Mouse (Mus musculus) lung, postnatal 10 days (tissue): ENCODE data around the gene Inpp4b.

ENCODE experiments used
- DNase-seq: peaks from one replicate; pipeline ENCODE4 v3.0.0; 2021

The Inpp4b gene

DNA sequence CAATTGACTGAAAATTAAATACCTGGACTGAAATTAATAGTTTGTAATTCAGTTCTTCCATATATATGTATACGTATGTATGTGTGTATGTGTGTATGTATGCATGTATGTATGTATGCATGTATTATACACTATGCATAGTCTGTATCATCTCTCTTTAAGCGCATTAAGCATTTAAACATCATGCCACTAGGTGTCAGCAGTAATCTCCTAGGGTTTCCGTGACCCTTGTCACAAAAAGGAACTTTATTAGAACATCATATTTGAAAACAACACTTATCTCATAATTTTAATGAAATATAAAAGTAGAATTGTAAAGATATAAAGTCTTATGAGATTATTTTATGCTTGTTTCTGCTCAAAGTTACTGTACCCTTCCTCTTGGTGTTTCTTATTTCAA is 136.3 kb downstream of the Inpp4b start:
- DNase-seq: peak; percentile 32

DNA sequence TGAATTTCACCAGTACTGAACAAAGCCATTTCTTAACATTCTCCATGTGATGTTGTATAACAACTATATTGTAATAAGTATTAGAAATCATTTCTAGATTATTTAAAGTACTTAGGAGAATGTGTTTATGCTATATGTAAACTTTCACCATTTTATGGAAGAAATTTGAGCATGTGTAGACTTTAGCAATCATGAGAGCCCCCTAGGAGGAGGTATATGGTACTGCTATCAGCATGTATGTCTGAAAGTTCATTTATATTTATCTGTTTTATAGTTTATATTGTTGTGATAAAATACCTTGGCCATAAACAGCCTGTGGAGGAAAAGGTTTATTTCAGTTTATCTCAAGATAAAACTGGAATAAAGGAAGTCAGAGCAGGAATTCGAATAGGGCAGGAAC is 141.5 kb downstream of the Inpp4b start:
- no peak for DNase-seq

DNA sequence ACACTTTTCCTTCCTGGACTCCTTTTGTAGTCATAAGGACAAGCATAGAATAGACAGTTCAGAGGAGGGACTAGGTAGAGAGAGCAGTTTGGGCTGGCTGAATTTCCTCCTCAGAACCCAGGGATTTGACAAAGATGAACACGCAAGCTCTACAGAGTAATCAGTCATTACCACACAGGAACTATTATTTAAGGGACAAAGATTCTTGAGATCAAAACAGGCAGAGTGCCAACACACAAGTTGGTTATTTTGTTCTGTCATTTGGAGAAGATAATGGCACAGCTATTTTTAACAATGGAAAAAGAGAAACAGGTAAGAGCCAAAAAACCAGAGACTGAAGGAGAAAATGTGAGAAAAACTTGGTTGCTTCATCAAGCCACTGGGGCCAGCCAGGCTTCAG is 143.3 kb downstream of the Inpp4b start:
- no peak for DNase-seq

DNA sequence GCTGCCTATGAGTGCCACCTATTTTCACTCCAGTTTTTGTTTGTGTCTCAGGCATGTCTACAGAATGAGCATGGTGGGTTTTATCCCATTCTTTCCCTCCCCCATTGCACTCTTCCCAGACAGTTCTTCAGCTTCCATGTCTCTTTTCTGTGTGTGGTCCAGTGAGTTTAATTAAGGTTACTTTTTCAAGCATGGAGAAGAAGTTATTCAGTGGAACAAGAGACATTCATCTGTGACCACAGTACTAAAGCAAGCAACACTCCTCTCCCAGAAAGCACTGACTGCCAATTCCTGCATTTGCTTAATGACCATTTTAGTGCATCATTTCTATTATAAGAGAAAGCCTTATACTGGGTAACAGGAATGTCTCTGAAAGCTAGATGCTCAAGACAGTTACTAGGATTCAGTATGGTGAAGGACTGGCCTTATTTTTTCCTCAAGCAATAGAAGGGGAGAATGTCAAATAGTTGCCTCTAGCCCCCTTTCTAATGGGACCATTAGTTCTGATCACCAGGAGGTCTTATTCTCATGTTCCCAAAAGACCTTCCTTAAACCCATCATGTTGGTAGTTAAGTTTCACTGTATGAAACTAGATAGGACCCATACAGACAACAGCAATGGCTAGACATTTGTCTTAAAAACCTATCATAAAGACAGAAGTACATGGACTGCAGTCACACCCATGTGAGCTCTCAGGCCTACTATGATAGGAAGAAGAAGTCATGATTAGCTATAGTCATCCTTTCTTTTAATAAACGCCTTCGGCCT is 147.7 kb downstream of the Inpp4b start:
- no peak for DNase-seq

DNA sequence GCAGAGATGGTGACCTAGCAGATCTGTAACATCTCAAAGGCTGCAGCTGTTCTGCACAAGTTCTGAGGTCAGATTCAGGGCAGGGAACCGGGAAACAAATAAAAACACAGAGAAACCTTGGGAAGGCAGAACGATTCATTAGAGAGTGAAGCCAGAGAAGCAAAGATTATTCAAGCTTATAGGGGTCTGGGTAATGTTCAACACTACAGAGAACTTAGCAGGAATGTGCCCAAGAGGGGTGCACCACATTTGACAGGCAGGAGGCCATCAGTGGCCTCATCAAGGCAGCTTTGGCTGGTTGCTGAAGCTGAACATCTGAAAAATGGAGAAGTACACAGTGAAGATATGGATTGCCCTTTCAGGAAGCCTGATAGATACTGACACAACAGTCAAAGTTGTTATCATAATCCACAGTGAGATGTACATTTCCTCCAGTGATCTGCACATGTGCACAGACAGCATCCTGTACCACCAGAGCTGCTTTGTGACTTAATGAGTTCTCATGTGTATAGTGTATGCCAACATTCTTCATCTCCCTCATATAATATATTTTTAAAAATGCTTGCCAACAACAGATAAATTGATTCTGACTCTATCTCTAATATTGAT is 148.8 kb downstream of the Inpp4b start:
- DNase-seq: no peak

DNA sequence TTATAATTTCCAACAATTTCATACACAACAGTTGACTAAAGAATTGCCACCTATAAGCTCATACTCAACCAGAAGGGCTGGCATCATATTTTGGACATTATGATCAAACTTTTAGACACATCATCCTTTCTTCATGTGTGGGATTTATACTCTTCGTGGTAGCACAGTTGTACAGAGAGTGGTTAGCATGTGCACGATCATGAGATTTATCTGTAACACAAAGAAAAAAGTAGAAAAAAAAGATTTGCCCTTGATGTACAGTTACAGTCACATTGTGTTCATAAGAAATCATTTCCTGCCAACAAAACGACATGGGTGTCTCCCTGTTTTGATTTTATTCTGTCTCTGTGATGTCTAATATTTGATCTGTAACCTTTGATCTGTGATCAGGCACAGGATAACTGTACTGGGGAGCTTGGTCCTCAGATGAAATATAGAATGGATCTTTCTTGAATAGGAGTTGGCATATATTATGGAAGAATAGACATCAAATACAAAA is 149.4 kb downstream of the Inpp4b start:
- DNase-seq: no peak

DNA sequence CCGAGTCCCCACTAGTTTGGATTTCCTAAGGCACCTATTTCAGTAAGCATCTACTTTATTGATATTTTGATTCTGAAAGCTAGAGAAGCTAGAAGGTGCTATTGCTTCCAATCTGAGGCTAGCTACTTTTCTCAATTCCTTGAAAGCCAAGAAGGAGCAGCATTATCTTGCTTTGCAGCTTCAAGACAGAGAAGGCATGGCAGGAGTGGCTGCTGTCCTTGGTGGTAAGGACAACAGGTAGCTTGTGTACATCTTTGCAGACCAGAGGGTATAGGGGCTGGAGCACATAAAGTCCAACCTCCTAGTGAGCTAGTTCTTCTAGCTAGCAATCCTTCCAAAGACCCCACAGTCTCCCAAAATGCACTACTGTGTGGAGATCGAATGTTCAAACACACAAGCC is 152.5 kb downstream of the Inpp4b start:
- no peak for DNase-seq

DNA sequence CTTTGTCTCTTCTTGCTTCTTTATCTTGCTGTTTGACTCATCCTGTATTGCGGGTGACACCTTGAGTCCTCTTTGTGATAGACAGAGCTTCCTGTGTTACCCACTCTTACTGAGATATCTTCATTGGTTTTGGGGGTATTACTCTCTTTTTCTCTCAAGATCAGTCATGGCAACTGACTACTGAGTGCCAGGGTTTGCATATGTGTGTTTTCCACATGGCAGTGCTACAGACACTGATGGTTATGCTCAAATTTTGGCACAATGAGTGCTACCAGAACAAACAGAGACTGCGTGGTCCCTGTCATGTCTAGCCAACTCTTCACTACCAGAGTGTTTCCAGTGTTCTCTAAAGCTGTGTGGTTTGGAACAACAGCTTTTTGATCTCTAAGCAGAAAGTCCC is 155.3 kb downstream of the Inpp4b start:
- no peak for DNase-seq

DNA sequence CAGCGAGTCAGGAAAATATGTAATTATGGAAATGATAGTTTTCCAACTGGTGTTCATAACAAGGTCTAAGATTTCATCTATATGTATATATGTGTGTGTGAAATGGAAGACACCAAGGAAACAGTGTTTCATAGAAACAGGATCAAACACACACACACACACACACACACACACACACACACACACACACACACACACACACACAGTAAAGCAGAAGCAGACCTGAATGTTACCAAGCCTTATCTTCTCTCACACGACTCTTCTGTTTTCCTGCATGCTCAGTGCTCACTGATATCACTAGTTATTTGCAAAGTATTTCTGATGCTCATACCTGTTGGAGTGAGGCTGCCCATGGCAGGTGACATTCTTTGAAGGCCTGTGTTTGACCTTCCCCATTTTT is 159.9 kb downstream of the Inpp4b start:
- no peak for DNase-seq

DNA sequence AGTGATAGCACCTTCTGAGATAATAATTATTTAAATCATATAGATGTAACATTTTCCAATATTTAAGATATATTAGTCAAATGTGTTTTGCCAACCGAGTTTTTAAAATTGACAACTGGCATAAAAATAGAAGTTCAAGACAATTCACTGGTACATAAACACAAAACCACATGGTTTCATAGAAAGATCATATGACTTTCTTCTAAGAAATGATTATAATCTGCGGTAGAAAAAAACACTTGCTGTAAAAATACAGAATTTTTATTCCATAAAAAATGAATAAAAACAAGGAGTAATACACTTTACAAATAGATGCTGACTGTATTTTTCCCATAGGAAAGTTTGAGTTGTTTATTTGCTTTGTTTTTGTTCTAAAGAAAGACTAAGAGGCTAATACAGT is 160.6 kb downstream of the Inpp4b start:
- no peak for DNase-seq

DNA sequence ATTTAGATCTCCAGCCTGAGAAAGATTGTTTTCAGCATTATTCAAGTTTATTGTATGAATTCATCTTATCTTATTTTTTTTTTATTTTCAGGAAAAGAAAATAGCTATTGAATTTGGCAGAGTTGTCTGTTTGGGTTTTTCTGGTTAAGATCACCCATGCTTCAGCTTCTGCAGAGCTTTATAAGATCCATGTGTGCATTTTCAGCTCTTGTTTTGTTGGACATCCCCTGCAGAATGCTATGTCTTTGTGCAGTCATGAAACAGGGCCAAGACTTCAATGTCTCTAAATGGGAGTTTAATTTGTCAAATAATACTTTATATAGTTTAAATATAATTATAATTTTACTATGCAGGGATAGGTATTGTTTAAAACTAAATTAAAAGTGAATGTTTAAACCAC is 170.5 kb downstream of the Inpp4b start:
- no peak for DNase-seq

DNA sequence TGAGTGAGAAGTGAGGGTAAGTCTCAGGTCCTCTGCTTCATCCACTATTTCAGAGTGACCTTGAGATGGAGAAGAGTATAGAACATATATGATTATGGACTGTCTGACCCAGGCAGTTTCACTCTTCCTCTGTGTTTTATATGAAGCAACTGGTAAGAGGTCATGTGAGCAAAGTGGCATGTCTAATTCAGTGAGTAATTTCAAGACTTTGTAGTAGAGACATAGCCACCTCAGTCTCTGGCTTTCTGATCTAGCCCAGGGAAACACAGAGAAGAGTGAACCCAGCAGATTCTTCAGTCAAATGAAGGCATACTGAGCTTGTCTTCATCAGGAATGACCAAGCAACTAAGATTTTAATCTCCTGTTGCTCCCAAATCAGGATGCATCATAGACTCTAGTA is 172.1 kb downstream of the Inpp4b start:
- DNase-seq: no peak

DNA sequence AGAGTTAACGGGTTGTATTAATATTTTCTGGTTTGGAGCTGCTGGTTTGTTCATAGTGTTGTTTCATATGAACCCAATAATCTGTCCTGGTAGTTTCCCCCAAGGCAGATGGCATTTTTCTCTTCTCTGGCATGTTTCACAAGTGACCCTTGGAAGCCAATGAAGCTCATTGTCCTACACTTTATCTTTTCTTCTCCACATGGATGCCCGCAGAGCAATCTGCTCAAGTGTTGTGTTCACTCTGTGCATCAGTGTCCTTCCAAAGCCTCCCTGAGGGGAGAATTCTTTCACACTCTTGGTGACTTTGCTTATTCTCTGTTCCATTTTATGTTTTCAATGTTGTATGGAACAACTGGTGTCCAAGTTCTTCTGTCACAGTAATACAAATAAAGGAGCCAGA is 179.7 kb downstream of the Inpp4b start:
- no peak for DNase-seq

DNA sequence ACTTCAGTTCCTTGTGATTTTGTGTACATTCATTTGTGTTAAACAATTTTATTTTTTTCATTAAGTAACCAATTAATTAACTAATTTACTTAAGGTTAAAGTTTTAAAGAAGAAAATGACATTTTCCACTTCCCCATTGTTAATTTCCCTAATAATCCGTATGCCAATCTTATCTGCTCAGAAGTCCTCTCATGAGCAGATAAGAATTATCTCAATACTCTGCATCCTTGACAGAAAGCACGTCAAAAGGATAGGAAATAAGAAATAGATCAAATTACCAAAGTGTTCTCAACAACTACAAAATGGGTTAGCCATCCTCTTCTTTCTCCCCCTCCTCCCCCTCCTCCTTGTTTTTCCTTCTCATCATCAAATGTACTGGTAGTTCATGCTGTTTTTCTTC is 182.2 kb downstream of the Inpp4b start:
- DNase-seq: no peak

DNA sequence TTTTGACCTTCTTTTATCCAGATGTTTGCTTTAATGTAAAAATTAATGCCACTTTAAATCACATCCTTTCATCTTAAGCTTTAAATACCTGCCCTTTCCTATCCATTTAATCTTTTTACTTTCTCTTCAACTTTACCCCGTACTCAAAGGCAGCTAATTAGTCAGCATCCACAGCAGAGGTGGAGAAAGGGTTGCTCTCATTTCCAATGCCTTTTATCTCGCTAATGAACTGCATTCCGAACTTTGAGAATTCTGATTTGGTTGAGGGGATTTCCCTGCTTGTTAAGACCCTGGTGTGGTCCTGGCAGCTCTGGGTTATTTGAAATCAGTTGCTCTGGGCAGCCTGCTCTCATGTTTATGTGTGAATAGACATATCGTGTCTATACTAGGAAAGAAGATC is 185.3 kb downstream of the Inpp4b start:
- DNase-seq: no peak

DNA sequence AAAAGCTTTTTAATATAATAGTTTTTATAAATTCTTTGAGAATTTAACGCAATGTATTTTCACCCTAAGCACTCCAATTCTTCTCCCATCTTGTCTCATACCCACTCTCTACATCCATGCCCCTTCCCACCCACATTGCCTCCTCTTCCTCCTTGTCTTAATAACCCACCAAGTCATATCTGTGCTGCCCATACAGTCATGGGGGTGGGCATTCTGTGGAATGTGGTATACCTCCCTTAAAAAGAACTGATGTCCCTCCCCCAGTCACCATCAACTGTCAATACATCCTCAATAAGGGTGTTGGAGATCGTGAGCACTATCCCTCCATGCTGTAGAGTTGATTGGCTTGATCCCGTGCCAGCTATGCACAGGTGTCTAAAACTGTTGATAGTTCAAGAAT is 196.0 kb downstream of the Inpp4b start:
- DNase-seq: no peak

DNA sequence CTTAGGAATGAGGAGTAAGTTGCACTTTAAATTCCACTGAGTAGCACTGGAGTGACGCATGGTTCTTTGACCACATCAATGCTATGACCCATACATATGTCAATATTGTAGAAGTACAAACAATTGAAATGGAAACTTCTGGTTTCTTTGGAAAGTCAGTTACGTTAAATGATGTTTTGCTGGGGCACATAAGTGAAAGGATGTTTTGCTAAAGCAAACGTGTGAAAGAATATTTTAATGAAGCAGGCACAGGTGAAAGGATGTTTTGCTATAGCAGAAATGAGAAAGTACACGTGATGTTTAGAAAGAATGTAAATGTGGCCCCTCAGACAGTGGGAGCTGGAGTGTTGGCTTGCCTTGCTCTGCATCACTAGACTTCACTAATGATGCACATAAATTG is 216.2 kb downstream of the Inpp4b start:
- no peak for DNase-seq

DNA sequence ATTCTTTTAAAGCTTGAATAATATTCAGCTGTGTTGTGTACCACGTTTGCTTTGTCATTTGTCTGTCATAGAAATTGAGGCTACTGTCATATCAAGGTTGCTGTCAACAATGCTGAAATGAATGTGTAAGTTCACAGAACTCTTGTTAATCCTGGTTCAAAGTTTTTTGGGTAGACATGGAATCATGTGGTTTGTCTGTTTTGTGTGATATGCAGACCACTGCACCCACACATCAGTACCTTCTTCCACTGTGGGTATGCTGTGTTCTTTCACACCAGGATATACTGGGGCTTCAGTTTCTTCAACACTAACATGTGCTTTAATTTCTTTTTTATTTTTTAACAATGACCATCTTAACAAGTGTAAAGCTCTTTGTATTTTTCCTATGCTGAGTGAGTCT is 220.0 kb downstream of the Inpp4b start:
- DNase-seq: no peak

DNA sequence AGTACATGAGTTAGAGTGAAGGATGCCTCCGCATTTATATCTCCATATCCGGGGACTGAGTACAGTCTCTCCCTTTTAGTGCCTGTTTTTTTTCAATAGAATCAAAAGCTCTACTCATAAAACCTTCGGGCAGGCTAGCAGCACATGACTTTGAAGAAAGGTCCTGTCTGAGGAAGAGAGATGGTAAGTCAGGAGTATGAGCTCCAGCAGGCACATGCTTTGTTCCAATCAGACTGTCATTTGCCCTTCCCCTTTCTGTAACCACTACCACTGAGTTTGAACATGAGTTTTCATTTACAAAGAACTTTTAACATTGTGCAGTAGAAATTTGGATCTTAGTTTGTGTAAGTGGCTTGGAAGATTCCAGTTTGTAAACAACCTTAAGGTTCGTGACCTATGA is 223.1 kb downstream of the Inpp4b start:
- DNase-seq: no peak

DNA sequence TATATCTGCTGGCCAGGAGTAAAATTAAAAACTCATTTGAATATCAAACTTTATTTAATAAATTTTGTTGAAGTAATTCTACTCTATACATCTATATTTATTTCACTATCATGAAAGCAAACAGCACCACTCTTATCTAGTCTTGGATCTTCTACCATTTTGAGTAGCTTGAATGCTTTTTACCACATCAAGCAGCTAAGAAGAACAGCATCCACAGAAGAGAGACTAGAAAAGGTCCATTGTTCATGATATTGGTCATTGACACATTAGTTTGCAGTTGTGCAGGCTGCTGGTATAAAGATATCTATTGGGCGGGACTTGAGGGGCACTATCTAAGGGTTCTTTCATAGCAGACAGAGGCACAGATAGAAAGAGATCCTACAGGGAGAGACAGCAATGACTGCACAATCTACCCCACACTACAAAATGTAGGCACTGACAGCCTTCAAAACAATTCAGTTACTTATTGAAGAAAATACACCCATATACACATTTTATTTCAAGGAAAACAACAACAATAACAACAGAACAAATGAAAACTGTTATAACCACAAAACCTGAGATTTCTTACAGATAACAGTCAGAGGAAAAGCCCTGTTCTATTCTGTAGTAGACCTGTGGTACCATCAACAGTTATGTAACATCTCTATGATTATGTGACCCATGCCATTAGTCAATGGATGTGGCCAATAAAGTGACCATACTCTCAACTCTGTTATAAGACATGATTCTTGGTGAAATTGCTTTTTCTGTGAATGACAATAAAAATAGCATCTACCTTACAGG is 230.2 kb downstream of the Inpp4b start:
- DNase-seq: no peak

DNA sequence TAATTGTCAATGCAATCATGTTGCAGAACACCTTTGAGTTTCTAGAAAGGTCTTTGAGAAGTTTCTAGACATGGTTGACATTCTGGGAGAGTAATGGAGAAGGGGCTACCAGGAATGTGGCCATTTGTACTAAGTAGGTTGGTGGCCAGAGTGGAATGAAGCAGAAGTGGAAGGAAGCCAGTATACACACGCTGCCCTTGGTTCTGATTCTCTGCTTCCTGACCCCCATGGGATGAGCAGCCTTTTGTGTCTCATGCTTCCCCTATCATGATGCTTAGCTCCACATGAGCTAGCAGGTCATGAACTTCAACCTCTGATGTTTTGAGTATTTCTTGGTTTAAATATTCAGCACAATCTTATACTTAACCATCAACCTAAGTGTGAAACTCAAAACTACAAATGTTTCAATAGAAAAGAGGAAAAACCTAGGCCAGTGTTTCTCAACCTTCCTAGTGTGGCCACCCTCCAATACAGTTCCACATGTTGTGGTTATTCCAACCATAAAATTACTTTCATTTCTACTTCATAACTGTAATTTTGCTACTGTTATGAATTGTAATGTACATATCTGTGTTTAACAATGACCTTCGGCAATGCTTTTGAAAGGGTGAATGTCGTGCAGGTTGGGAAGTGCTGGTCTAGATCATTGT is 233.0 kb downstream of the Inpp4b start:
- no peak for DNase-seq

DNA sequence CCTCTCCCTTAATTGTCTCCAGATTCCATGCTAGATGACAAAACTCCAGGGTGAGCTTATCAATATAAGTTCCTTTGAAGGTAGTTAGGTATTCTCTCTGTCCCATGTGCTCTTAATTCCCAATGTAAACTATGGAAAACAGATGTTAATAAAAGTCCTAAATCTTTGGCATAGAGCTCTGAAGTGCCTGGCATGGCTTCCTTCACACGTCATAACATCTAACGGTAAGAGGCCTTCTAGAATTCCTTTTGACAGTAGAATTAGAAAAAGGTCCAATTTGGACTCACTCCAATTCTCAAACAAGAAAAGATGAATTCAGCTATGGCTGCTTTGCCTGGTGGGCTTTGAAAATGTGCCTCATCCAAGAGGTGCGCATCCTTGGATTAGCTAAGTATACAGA is 236.6 kb downstream of the Inpp4b start:
- DNase-seq: no peak

DNA sequence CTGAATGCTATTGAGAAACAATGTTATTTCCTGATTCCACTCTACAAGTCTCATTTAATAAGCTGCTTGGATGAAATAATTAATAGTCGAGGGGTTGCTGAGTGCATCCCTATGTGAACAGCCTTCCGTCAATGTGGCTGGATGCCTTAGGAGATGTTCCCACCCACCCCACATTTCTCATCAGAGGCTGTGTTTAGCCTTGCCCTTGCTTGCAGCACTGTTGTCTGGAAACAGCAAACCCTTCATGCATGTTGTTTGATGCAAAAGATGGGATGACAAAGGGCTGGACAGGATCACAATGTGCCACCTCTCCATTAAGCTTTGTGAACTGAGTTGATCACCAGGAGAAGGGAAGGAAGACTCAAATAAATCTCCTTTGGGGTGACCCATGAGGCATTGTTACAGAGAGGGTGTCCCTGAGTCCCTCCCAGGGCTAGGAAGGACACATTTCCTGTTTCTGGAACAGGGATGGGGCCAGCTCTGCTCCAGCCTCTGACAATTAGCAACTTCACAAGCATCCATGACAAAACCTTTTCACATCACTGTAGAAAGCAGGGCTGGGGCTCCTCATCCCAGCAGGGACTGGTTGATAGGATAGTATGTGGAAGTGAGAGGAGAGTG is 239.6 kb downstream of the Inpp4b start:
- peak; percentile 44 for DNase-seq
